In the genomic region with DNA sequence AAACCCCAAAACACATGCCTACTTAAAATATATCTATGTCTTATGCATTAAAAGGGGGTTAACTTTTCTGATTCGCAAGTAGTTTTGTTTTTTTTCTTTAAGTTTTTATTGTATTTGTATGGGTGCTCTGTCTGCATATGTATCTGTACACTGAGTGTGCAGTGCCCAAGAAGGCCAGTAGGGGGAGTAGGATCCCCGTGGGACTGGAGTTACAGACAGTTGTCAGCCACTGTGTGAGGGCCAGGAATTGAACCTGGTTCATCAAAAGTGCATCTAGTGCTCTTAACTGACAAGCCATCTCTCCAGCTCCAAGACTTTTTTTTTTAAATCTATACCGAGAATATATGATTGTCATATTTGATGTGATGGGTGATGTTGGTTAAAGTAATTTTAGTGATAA, we compare ENCODE assay signal across 7 mouse cellular contexts. TPM values are rescaled to one million over a fixed set of nuclear protein-coding genes. Genes with fewer than 3 reads are reported as not detected.
A peak's percentile ranks its signal among the peaks of the same experiment; 100 is the strongest.
DNase-seq lines count a peak whose midpoint lies in the region; ATAC-seq and TF ChIP-seq lines count a peak whose summit lies in the region.

No protein-coding gene starts in this region.

- H3K9ac ChIP-seq in embryonic facial prominence, embryonic 14.5 days (ENCODE audit: low read depth, low read length): no peak overlapping the region
- no peak overlapping the region for H3K9ac ChIP-seq in liver, embryonic 11.5 days (ENCODE audit: low read depth, low read length)

- H3K9me3 ChIP-seq in embryonic facial prominence, embryonic 14.5 days (ENCODE audit: control insufficient read depth, low read length): no peaks in the 10 kb centered on the region
- H3K9me3 ChIP-seq in liver, embryonic 11.5 days (ENCODE audit: control insufficient read depth, low read length): no peaks in the 10 kb centered on the region

- TF ChIP-seq CTCF in left cerebral cortex, adult 2 months (IDR thresholded peaks at IDR 0.05): peak; percentile 48
- TF ChIP-seq CTCF in spleen, adult 2 months (IDR thresholded peaks at IDR 0.05; ENCODE audit: extremely low read depth, insufficient read depth, insufficient read length, insufficient replicate concordance): no peak

- intact Hi-C loops in left cerebral cortex, adult 2 months (cut with DNase I): loop anchor here (5.0 kb wide), 1 partner anchor 692 kb away; no protein-coding TSS in a partner anchor
- intact Hi-C loops in left cerebral cortex, postnatal 14 days (cut with DNase I): loop anchor here (5.0 kb wide), 2 partner anchors 37 to 62 kb away; no protein-coding TSS in a partner anchor

- no peak overlapping the region for H3K27ac ChIP-seq in left cerebral cortex, adult 2 months
- H3K27ac ChIP-seq in embryonic facial prominence, embryonic 14.5 days (replicated peaks; ENCODE audit: low read depth, low read length): no peak overlapping the region
- no peak overlapping the region for H3K27ac ChIP-seq in liver, embryonic 11.5 days (ENCODE audit: low read depth, low read length)
- no peak overlapping the region for H3K27ac ChIP-seq in spleen, adult 2 months (ENCODE audit: insufficient read depth, low read length)

- peak overlapping the region; percentile 70; the same call in 1 of the 2 replicates for H3K4me2 ChIP-seq in embryonic facial prominence, embryonic 14.5 days (ENCODE audit: low read depth, low read length)
- H3K4me2 ChIP-seq in liver, embryonic 11.5 days: no peak overlapping the region; the same call in 1 of the 2 replicates

- no peak overlapping the region for H3K4me3 ChIP-seq in left cerebral cortex, adult 2 months
- peak overlapping the region; percentile 88 for H3K4me3 ChIP-seq in embryonic facial prominence, embryonic 14.5 days (ENCODE audit: low read depth, low read length)
- H3K4me3 ChIP-seq in liver, embryonic 11.5 days (ENCODE audit: low read depth, low read length): peak overlapping the region; percentile 74; the same call in 1 of the 2 replicates
- H3K4me3 ChIP-seq in spleen, adult 2 months (ENCODE audit: extremely low read depth, insufficient read depth, insufficient read length): no peak overlapping the region

- no peaks in the 10 kb centered on the region for H3K36me3 ChIP-seq in embryonic facial prominence, embryonic 14.5 days (ENCODE audit: control insufficient read depth, insufficient read depth, low read length)
- peaks cover 5% of the 10 kb centered on the region; the same call in 1 of the 2 replicates for H3K36me3 ChIP-seq in liver, embryonic 11.5 days (ENCODE audit: control insufficient read depth, insufficient read depth, low read length)
- no peaks in the 10 kb centered on the region for H3K36me3 ChIP-seq in spleen, adult 2 months (ENCODE audit: control insufficient read depth, insufficient read depth, low read length)

- H3K4me1 ChIP-seq in embryonic facial prominence, embryonic 14.5 days (ENCODE audit: control insufficient read depth, insufficient read depth, low read length): peaks cover 12% of the 10 kb centered on the region; the same call in 1 of the 2 replicates
- H3K4me1 ChIP-seq in liver, embryonic 11.5 days (replicated peaks; ENCODE audit: control insufficient read depth, insufficient read depth, low read length): peaks cover 3% of the 10 kb centered on the region; the same call in 1 of the 2 replicates
- H3K4me1 ChIP-seq in spleen, adult 2 months (ENCODE audit: control insufficient read depth, insufficient read depth, insufficient read length): no peaks in the 10 kb centered on the region

- TF ChIP-seq POLR2A in spleen, adult 2 months (IDR thresholded peaks at IDR 0.05; ENCODE audit: low read depth, low read length): no peak

- ATAC-seq in embryonic facial prominence, embryonic 14.5 days (ENCODE audit: low read depth): no peak
- ATAC-seq in liver, embryonic 11.5 days (replicated peaks; ENCODE audit: low FRiP score): no peak
- ATAC-seq in inflammation-experienced regulatory T-cells, adult 6 months: no peak

- DNase-seq in left cerebral cortex, adult 2 months (ENCODE audit: extremely low spot score in 1 of 2, low spot score in 2 of 2): no peak
- no peak for DNase-seq in left cerebral cortex, postnatal 14 days (ENCODE audit: low spot score in 2 of 2)
- peak; percentile 56 for DNase-seq in T-cell, adult 2 months (ENCODE audit: low spot score)
- no peak for DNase-seq in embryonic facial prominence, embryonic 14.5 days (ENCODE audit: low spot score)
- DNase-seq in liver, embryonic 11.5 days (ENCODE audit: low spot score): no peak
- DNase-seq in spleen, adult 2 months (ENCODE audit: low read depth in 1 of 2, low spot score in 2 of 2): peak; percentile 17 to 28

- H3K27me3 ChIP-seq in embryonic facial prominence, embryonic 14.5 days (replicated peaks; ENCODE audit: control insufficient read depth, insufficient read depth, low read length): no peaks in the 10 kb centered on the region
- H3K27me3 ChIP-seq in liver, embryonic 11.5 days (replicated peaks; ENCODE audit: control insufficient read depth, insufficient read depth, low read length): no peaks in the 10 kb centered on the region
- no peaks in the 10 kb centered on the region for H3K27me3 ChIP-seq in spleen, adult 2 months (ENCODE audit: control insufficient read depth, insufficient read depth, low read length)

- 76% methylated on average over 3 of the region's 3 CpGs for WGBS in embryonic facial prominence, embryonic 14.5 days
- WGBS in liver, embryonic 11.5 days: 71% methylated on average over 3 of the region's 3 CpGs
- WGBS in spleen, adult 2 months: 76% methylated on average over 3 of the region's 3 CpGs

RNA-seq across cellular contexts. Expression of a gene that starts 1.6 kb away (rescaled TPM):
- total RNA-seq in left cerebral cortex, adult 2 months (2021): 10 to 100 TPM; 62.5 to 64.3 TPM
- 10 to 100 TPM; 75.4 to 87.2 TPM for total RNA-seq in left cerebral cortex, postnatal 14 days (2021)
- polyA plus RNA-seq in embryonic facial prominence, embryonic 14.5 days (2014; fragmentation: Nextera tagmentation; extraction: Ambion mirVana): 86.4 and 94.2 TPM in 2 replicates
- 55.7 and 75.0 TPM in 2 replicates for polyA plus RNA-seq in liver, embryonic 11.5 days (2014; fragmentation: Nextera tagmentation; extraction: Ambion mirVana)
- polyA plus RNA-seq in spleen, adult 2 months (2012; rRNA removed): 9.5 and 10.6 TPM in 2 replicates
- 100 to 1,000 TPM in 1 of 3 experiments, 10 to 100 TPM in 2; 70.6 to 107 (median 81.6) TPM for polyA plus RNA-seq in inflammation-experienced regulatory T-cells, adult 6 months (2017; shearing (Covaris generic))

RNA-seq across cellular contexts. Expression of a gene that starts 1.6 kb away (rescaled TPM):
- 10 to 100 TPM; 59.5 to 69.6 TPM for total RNA-seq in left cerebral cortex, adult 2 months (2021)
- 10 to 100 TPM; 69.5 to 77.7 TPM for total RNA-seq in left cerebral cortex, postnatal 14 days (2021)
- 131 and 133 TPM in 2 replicates for polyA plus RNA-seq in embryonic facial prominence, embryonic 14.5 days (2014; fragmentation: Nextera tagmentation; extraction: Ambion mirVana)
- polyA plus RNA-seq in liver, embryonic 11.5 days (2014; fragmentation: Nextera tagmentation; extraction: Ambion mirVana): 253 and 276 TPM in 2 replicates
- polyA plus RNA-seq in spleen, adult 2 months (2012; rRNA removed): 7.7 and 11.0 TPM in 2 replicates
- 100 to 1,000 TPM in 2 of 3 experiments, 10 to 100 TPM in 1; 84.7 to 128 (median 118) TPM for polyA plus RNA-seq in inflammation-experienced regulatory T-cells, adult 6 months (2017; shearing (Covaris generic))

Comparison
In these comparisons a context has a peak if more than half of its experiments do, and no peak if none do; other contexts are left out.
1. DNase-seq: peak in T-cell, adult 2 months (single experiment) and spleen, adult 2 months (2 of 2); none in left cerebral cortex, adult 2 months (0 of 2), left cerebral cortex, postnatal 14 days (0 of 2), embryonic facial prominence, embryonic 14.5 days (single experiment) and liver, embryonic 11.5 days (single experiment).
2. H3K4me3 ChIP-seq: peak in embryonic facial prominence, embryonic 14.5 days (single experiment) and liver, embryonic 11.5 days (single experiment); none in left cerebral cortex, adult 2 months (single experiment) and spleen, adult 2 months (single experiment).